ENCODE assay signal across 31 mouse cellular contexts in the genomic region with DNA sequence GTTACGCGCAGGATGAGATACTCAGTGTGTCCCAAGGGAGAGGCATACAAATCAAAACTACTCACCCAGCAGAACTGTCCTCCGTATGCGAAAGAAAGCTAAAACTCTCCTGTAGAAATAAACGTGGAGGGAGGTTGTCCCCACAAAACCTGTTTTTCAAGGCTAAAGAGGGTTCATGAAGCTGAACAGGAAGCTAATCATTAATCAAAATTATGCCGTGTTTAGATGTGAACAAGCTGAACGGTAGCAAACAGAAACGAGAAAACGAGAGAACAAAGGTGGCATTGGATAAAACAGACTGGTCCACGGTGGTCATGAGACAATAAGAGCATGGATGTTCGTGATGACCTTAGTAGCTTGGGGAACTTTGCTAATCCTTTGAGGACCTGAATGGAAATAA. TPM values are rescaled to one million over a fixed set of nuclear protein-coding genes. Genes with fewer than 3 reads are reported as not detected.
DNase-seq lines count a peak whose midpoint lies in the region; ATAC-seq and TF ChIP-seq lines count a peak whose summit lies in the region.
"Had no signal": no experiment of that assay in that cellular context is flagged by ENCODE, and none has a peak within 500 bp of the region (broad histone marks: within the 10 kb centered on the region; RNA-seq: fewer than 3 reads in every experiment).

TSS of gene Wfdc15b (minus strand) at position 139 of the 400 bp plus-strand sequence.

- no peak for TF ChIP-seq EP300 in lung, postnatal 0 days (IDR thresholded peaks at IDR 0.05)

- peak within 1 kb of the TSS; percentile 5; the same call in 1 of the 2 replicates for H3K4me2 ChIP-seq in intestine, embryonic 14.5 days (ENCODE audit: low read length)
- H3K4me2 ChIP-seq in kidney, embryonic 16.5 days (replicated peaks; ENCODE audit: low read depth, low read length): peak within 1 kb of the TSS; percentile 43
- peak within 1 kb of the TSS; percentile 37; the same call in 1 of the 2 replicates for H3K4me2 ChIP-seq in stomach, embryonic 16.5 days (ENCODE audit: low read depth, low read length)
- no peak within 1 kb of the TSS for H3K4me2 ChIP-seq in lung, postnatal 0 days (replicated peaks; ENCODE audit: low read depth, low read length)
- no peak within 1 kb of the TSS for H3K4me2 ChIP-seq in midbrain, embryonic 16.5 days (ENCODE audit: low read length)
- H3K4me2 ChIP-seq: embryonic facial prominence, embryonic 12.5 days; heart, embryonic 12.5 days; hindbrain, embryonic 13.5 days; limb, embryonic 15.5 days; liver, embryonic 13.5 days; midbrain, embryonic 15.5 days had no signal

- ATAC-seq in intestine, embryonic 14.5 days (replicated peaks; ENCODE audit: low FRiP score, low TSS enrichment, low read depth): 0 out of 2 replicates have a peak, but pooled peaks have one; percentile 32
- peak; percentile 51; the same call in 1 of the 2 replicates for ATAC-seq in kidney, embryonic 16.5 days (ENCODE audit: low FRiP score, low TSS enrichment)
- no peak for ATAC-seq in stomach, embryonic 16.5 days (ENCODE audit: insufficient read depth, low FRiP score)
- ATAC-seq in lung, postnatal 0 days: no peak
- ATAC-seq in midbrain, embryonic 16.5 days: no peak
- ATAC-seq: forebrain, embryonic 14.5 days; midbrain, embryonic 15.5 days had no signal

- no peaks in the 10 kb centered on the region for H3K9me3 ChIP-seq in intestine, embryonic 14.5 days (ENCODE audit: control insufficient read depth, low read length)
- H3K9me3 ChIP-seq in kidney, embryonic 16.5 days (ENCODE audit: low read length): no peaks in the 10 kb centered on the region
- H3K9me3 ChIP-seq in stomach, embryonic 16.5 days (replicated peaks; ENCODE audit: control insufficient read depth, low read length): no peaks in the 10 kb centered on the region
- no peaks in the 10 kb centered on the region for H3K9me3 ChIP-seq in lung, postnatal 0 days (ENCODE audit: low read length)
- no peaks in the 10 kb centered on the region for H3K9me3 ChIP-seq in midbrain, embryonic 16.5 days (replicated peaks; ENCODE audit: control insufficient read depth, low read length, poor library complexity, severe bottlenecking)
- H3K9me3 ChIP-seq: embryonic facial prominence, embryonic 12.5 days; G1E; heart, embryonic 12.5 days; hindbrain, embryonic 13.5 days; limb, embryonic 10.5 days; limb, embryonic 15.5 days; liver, embryonic 13.5 days; midbrain, embryonic 15.5 days had no signal

- H3K9ac ChIP-seq in intestine, embryonic 14.5 days (ENCODE audit: low read length): no peak within 1 kb of the TSS
- no peak within 1 kb of the TSS for H3K9ac ChIP-seq in kidney, embryonic 16.5 days (replicated peaks; ENCODE audit: low read length)
- H3K9ac ChIP-seq in stomach, embryonic 16.5 days (ENCODE audit: low read length): no peak within 1 kb of the TSS
- H3K9ac ChIP-seq in lung, postnatal 0 days (replicated peaks; ENCODE audit: low read depth): no peak within 1 kb of the TSS
- no peak within 1 kb of the TSS for H3K9ac ChIP-seq in midbrain, embryonic 16.5 days (ENCODE audit: low read depth, low read length)
- H3K9ac ChIP-seq: embryonic facial prominence, embryonic 12.5 days; heart, embryonic 12.5 days; hindbrain, embryonic 13.5 days; limb, embryonic 15.5 days; liver, embryonic 13.5 days; midbrain, embryonic 15.5 days had no signal

- peaks cover 6% of the 10 kb centered on the region; the same call in 1 of the 2 replicates for H3K4me1 ChIP-seq in kidney, adult 2 months (ENCODE audit: control insufficient read depth, insufficient read depth, low read length)
- no peaks in the 10 kb centered on the region for H3K4me1 ChIP-seq in intestine, embryonic 14.5 days (replicated peaks; ENCODE audit: control insufficient read depth, insufficient read depth, low read length)
- no peaks in the 10 kb centered on the region for H3K4me1 ChIP-seq in kidney, embryonic 16.5 days (ENCODE audit: insufficient read depth, low read length)
- H3K4me1 ChIP-seq in stomach, embryonic 16.5 days (ENCODE audit: control insufficient read depth, insufficient read depth, low read length): peaks cover 3% of the 10 kb centered on the region; the same call in 1 of the 2 replicates
- H3K4me1 ChIP-seq in lung, postnatal 0 days (ENCODE audit: insufficient read depth, low read depth, low read length): no peaks in the 10 kb centered on the region
- no peaks in the 10 kb centered on the region for H3K4me1 ChIP-seq in midbrain, embryonic 16.5 days (ENCODE audit: control insufficient read depth, insufficient read depth, low read length)
- H3K4me1 ChIP-seq: embryonic facial prominence, embryonic 12.5 days; heart, embryonic 12.5 days; hindbrain, embryonic 13.5 days; limb, embryonic 15.5 days; liver, embryonic 13.5 days; midbrain, embryonic 15.5 days had no signal

- TF ChIP-seq POLR2A in kidney, adult 2 months (IDR thresholded peaks at IDR 0.05; ENCODE audit: low read depth, low read length): no peak

- H3K36me3 ChIP-seq in kidney, adult 2 months (ENCODE audit: control insufficient read depth, insufficient read depth, low read length): no peaks in the 10 kb centered on the region
- H3K36me3 ChIP-seq in intestine, embryonic 14.5 days (ENCODE audit: control insufficient read depth, insufficient read depth, low read length): no peaks in the 10 kb centered on the region
- no peaks in the 10 kb centered on the region for H3K36me3 ChIP-seq in kidney, embryonic 16.5 days (ENCODE audit: insufficient read depth, low read length)
- no peaks in the 10 kb centered on the region for H3K36me3 ChIP-seq in stomach, embryonic 16.5 days (ENCODE audit: control insufficient read depth, insufficient read depth, low read length)
- H3K36me3 ChIP-seq in lung, postnatal 0 days (ENCODE audit: insufficient read depth, low read length): no peaks in the 10 kb centered on the region
- no peaks in the 10 kb centered on the region for H3K36me3 ChIP-seq in midbrain, embryonic 16.5 days (ENCODE audit: control insufficient read depth, insufficient read depth, low read length)
- H3K36me3 ChIP-seq: embryonic facial prominence, embryonic 12.5 days; G1E; heart, embryonic 12.5 days; hindbrain, embryonic 13.5 days; limb, embryonic 10.5 days; limb, embryonic 15.5 days; liver, embryonic 13.5 days; midbrain, embryonic 15.5 days had no signal

- DNase-seq in kidney, adult 2 months: peak; percentile 43
- DNase-seq in kidney, postnatal 4 days: no peak
- peak; percentile 55 for DNase-seq in intestine, embryonic 14.5 days (ENCODE audit: low spot score)
- no peak for DNase-seq in lung, postnatal 0 days (ENCODE audit: low spot score)
- DNase-seq: adrenal gland, adult 8-10 months; cerebellum, adult 2 months; embryo, embryonic 11 days; gastrocnemius, postnatal 25 days; heart, adult 18-20 months; heart, postnatal 4 days; layer of hippocampus, postnatal 36 days; liver, embryonic 13.5 days; lung, adult 18-20 months; lung, postnatal 10 days; right cerebral cortex, adult 18-20 months; right cerebral cortex, postnatal 4 days; thymus, postnatal 25 days had no signal

- H3K27me3 ChIP-seq in kidney, adult 2 months (replicated peaks; ENCODE audit: control insufficient read depth, insufficient read depth, low read length): no peaks in the 10 kb centered on the region
- no peaks in the 10 kb centered on the region for H3K27me3 ChIP-seq in intestine, embryonic 14.5 days (replicated peaks; ENCODE audit: control insufficient read depth, insufficient read depth, low read length)
- no peaks in the 10 kb centered on the region for H3K27me3 ChIP-seq in kidney, embryonic 16.5 days (ENCODE audit: insufficient read depth, low read length)
- H3K27me3 ChIP-seq in stomach, embryonic 16.5 days (ENCODE audit: control insufficient read depth, insufficient read depth, low read length): no peaks in the 10 kb centered on the region
- no peaks in the 10 kb centered on the region for H3K27me3 ChIP-seq in lung, postnatal 0 days (replicated peaks; ENCODE audit: insufficient read depth, low read length)
- no peaks in the 10 kb centered on the region for H3K27me3 ChIP-seq in midbrain, embryonic 16.5 days (ENCODE audit: control insufficient read depth, insufficient read depth, low read depth, low read length)
- H3K27me3 ChIP-seq: embryonic facial prominence, embryonic 12.5 days; heart, embryonic 12.5 days; hindbrain, embryonic 13.5 days; limb, embryonic 15.5 days; liver, embryonic 13.5 days; midbrain, embryonic 15.5 days had no signal

- H3K27ac ChIP-seq in kidney, adult 2 months (ENCODE audit: insufficient read depth, low read depth, low read length): peak within 1 kb of the TSS; percentile 99
- H3K27ac ChIP-seq in intestine, embryonic 14.5 days (ENCODE audit: low read depth): no peak within 1 kb of the TSS
- H3K27ac ChIP-seq in kidney, embryonic 16.5 days (ENCODE audit: low read length): peak within 1 kb of the TSS; percentile 79
- H3K27ac ChIP-seq in stomach, embryonic 16.5 days (ENCODE audit: low read length): no peak within 1 kb of the TSS
- no peak within 1 kb of the TSS for H3K27ac ChIP-seq in lung, postnatal 0 days (ENCODE audit: low read length)
- H3K27ac ChIP-seq in midbrain, embryonic 16.5 days (ENCODE audit: low read length): no peak within 1 kb of the TSS
- H3K27ac ChIP-seq: embryonic facial prominence, embryonic 12.5 days; hindbrain, embryonic 13.5 days; limb, embryonic 10.5 days; limb, embryonic 15.5 days; liver, embryonic 13.5 days; midbrain, embryonic 15.5 days had no signal

- H3K4me3 ChIP-seq in kidney, adult 2 months (ENCODE audit: insufficient read depth, low read depth, low read length): peak within 1 kb of the TSS; percentile 69
- H3K4me3 ChIP-seq in intestine, embryonic 14.5 days (ENCODE audit: low read depth, low read length): no peak within 1 kb of the TSS
- H3K4me3 ChIP-seq in kidney, embryonic 16.5 days (ENCODE audit: low read length): peak within 1 kb of the TSS; percentile 30
- H3K4me3 ChIP-seq in stomach, embryonic 16.5 days (replicated peaks; ENCODE audit: low read length): peak within 1 kb of the TSS; percentile 16; the same call in 1 of the 2 replicates
- H3K4me3 ChIP-seq in lung, postnatal 0 days (ENCODE audit: low read depth, low read length): no peak within 1 kb of the TSS
- no peak within 1 kb of the TSS for H3K4me3 ChIP-seq in midbrain, embryonic 16.5 days (ENCODE audit: low read depth, low read length)
- H3K4me3 ChIP-seq: embryonic facial prominence, embryonic 12.5 days; heart, embryonic 12.5 days; hindbrain, embryonic 13.5 days; limb, embryonic 10.5 days; limb, embryonic 15.5 days; liver, embryonic 13.5 days; midbrain, embryonic 15.5 days had no signal

- WGBS in kidney, adult 2 months: 12% methylated on average over 11 of the region's 11 CpGs
- WGBS in intestine, embryonic 14.5 days: 40% methylated on average over 11 of the region's 11 CpGs
- WGBS in kidney, embryonic 16.5 days: 43% methylated on average over 11 of the region's 11 CpGs
- WGBS in stomach, embryonic 16.5 days: 42% methylated on average over 11 of the region's 11 CpGs
- WGBS in lung, postnatal 0 days: 29% methylated on average over 11 of the region's 11 CpGs
- 87% methylated on average over 11 of the region's 11 CpGs for WGBS in midbrain, embryonic 16.5 days

- no peak for TF ChIP-seq CTCF in kidney, adult 2 months (conservative IDR thresholded peaks at IDR 0.05; ENCODE audit: insufficient read depth, insufficient read length, low read depth, low read length)
- no peak for TF ChIP-seq CTCF in lung, postnatal 0 days (IDR thresholded peaks at IDR 0.05)

RNA-seq across cellular contexts. Expression of gene Wfdc15b, which starts in this region (rescaled TPM):
- 492 and 557 TPM in 2 replicates for polyA plus RNA-seq in kidney, adult 2 months (2012; rRNA removed)
- 18.9 and 31.3 TPM in 2 replicates for polyA plus RNA-seq in intestine, embryonic 14.5 days (2014; fragmentation: Nextera tagmentation; extraction: Ambion mirVana)
- polyA plus RNA-seq in kidney, embryonic 16.5 days (2015; fragmentation: Nextera tagmentation; extraction: Ambion mirVana): 98.1 and 100 TPM in 2 replicates
- 56.1 and 65.1 TPM in 2 replicates for polyA plus RNA-seq in stomach, embryonic 16.5 days (2015; fragmentation: Nextera tagmentation; extraction: Ambion mirVana)
- not detected in 2 replicates for polyA plus RNA-seq in lung, postnatal 0 days (2015; fragmentation: Nextera tagmentation; extraction: Ambion mirVana)
- polyA plus RNA-seq in midbrain, embryonic 16.5 days (2015; fragmentation: Nextera tagmentation; extraction: Ambion mirVana): not detected in 2 replicates
- polyA plus RNA-seq: cerebellum, adult 2 months; embryonic facial prominence, embryonic 12.5 days; forebrain, embryonic 14.5 days; G1E; heart, embryonic 12.5 days; heart, postnatal 0 days; hindbrain, embryonic 13.5 days; large intestine, adult 2 months; limb, embryonic 10.5 days; limb, embryonic 15.5 days; liver, embryonic 13.5 days; midbrain, embryonic 15.5 days; neural tube, embryonic 11.5 days had no signal

Comparison
In these comparisons a context has a peak if more than half of its experiments do, and no peak if none do; other contexts are left out.
1. RNA of gene Wfdc15b (polyA plus RNA-seq): 492 to 557 TPM in kidney, adult 2 months, 98.1 to 100 TPM in kidney, embryonic 16.5 days, 56.1 to 65.1 TPM in stomach, embryonic 16.5 days and 18.9 to 31.3 TPM in intestine, embryonic 14.5 days; not detected in lung, postnatal 0 days and not detected in midbrain, embryonic 16.5 days; every median in the first group is over 10 times any median in the second.
2. DNase-seq: peak in kidney, adult 2 months (single experiment) and intestine, embryonic 14.5 days (single experiment); none in kidney, postnatal 4 days (0 of 2) and lung, postnatal 0 days (single experiment).
3. H3K27ac ChIP-seq: peak in kidney, adult 2 months (single experiment) and kidney, embryonic 16.5 days (single experiment); none in intestine, embryonic 14.5 days (single experiment), stomach, embryonic 16.5 days (single experiment), lung, postnatal 0 days (single experiment) and midbrain, embryonic 16.5 days (single experiment).
4. H3K4me3 ChIP-seq: peak in kidney, adult 2 months (single experiment), kidney, embryonic 16.5 days (single experiment) and stomach, embryonic 16.5 days (single experiment); none in intestine, embryonic 14.5 days (single experiment), lung, postnatal 0 days (single experiment) and midbrain, embryonic 16.5 days (single experiment).
5. ATAC-seq: peak in intestine, embryonic 14.5 days (single experiment) and kidney, embryonic 16.5 days (single experiment); none in stomach, embryonic 16.5 days (single experiment), lung, postnatal 0 days (single experiment) and midbrain, embryonic 16.5 days (single experiment).
6. H3K4me2 ChIP-seq: peak in intestine, embryonic 14.5 days (single experiment), kidney, embryonic 16.5 days (single experiment) and stomach, embryonic 16.5 days (single experiment); none in lung, postnatal 0 days (single experiment) and midbrain, embryonic 16.5 days (single experiment).